Mouse (Mus musculus) heart, embryonic 12.5 days (tissue): Measurements from ENCODE around the gene Gfod1. TPM values are rescaled to one million over a fixed set of nuclear protein-coding genes. Genes with fewer than 3 reads are reported as not detected.
A peak's percentile ranks its signal among the peaks of the same experiment; 100 is the strongest.

Source experiments
- ATAC-seq: fragments of 200-750 bp; cut with Nextera tagmentation; 2 replicates; pipeline ENCODE4 v1.8.0; 2017; ENCODE audit warnings: moderate TSS enrichment, moderate library complexity; ENCODE audit not compliant: insufficient number of reproducible peaks, low FRiP score
- H3K27ac ChIP-seq: fragments of 300-500 bp; sonication (generic); 2 replicates; pipeline ENCODE4 v1.5.1; 2016; ENCODE audit warnings: mild to moderate bottlenecking, moderate library complexity; ENCODE audit not compliant: poor library complexity, severe bottlenecking
- H3K27me3 ChIP-seq: fragments of 300-500 bp; sonication (generic); replicated peaks from 2 replicates; pipeline ENCODE4 v1.6.1; 2016; ENCODE audit warnings: mild to moderate bottlenecking, moderate library complexity
- H3K36me3 ChIP-seq: fragments of 300-500 bp; sonication (generic); 2 replicates; pipeline ENCODE4 v1.6.1; 2016; ENCODE audit warnings: mild to moderate bottlenecking, moderate library complexity
- H3K4me1 ChIP-seq: fragments of 300-500 bp; sonication (generic); replicated peaks from 2 replicates; pipeline ENCODE4 v1.6.1; 2016; ENCODE audit warnings: mild to moderate bottlenecking
- H3K4me2 ChIP-seq: fragments of 300-500 bp; sonication (generic); 2 replicates; pipeline ENCODE4 v1.6.1; 2016; ENCODE audit warnings: mild to moderate bottlenecking, moderate library complexity
- H3K4me3 ChIP-seq: fragments of 300-500 bp; sonication (generic); 2 replicates; pipeline ENCODE4 v1.5.1; 2016; ENCODE audit warnings: mild to moderate bottlenecking
- H3K9ac ChIP-seq: fragments of 300-500 bp; sonication (generic); 2 replicates; pipeline ENCODE4 v1.6.1; 2016; ENCODE audit warnings: mild to moderate bottlenecking, moderate library complexity
- H3K9me3 ChIP-seq: fragments of 300-500 bp; sonication (generic); replicated peaks from 2 replicates; pipeline ENCODE4 v1.6.1; 2016; ENCODE audit warnings: mild to moderate bottlenecking, moderate library complexity
- WGBS: fragments of 180-500 bp; shearing (Covaris S2); methylation state at CpG from one replicate; pipeline ENCODE4 v1.1.7; 2016; 5-methylcytosine and 5-hydroxymethylcytosine counted together
- polyA plus RNA-seq: library from polyadenylated mRNA; unstranded; fragments of >200 nt; fragmentation: Nextera tagmentation; extraction: Ambion mirVana; gene quantifications from 2 replicates; pipeline ENCODE4 v1.2.1, GENCODE M21; 2016

Gfod1 gene
- polyA plus RNA-seq, 1 experiment from 2014 or later, result 0.98 TPM

GRCm38 (mm10) chr13:43262114-43262739 lies 41.7 kb downstream of the Gfod1 start:
- no peaks in the 10 kb centered on the region for H3K27me3 ChIP-seq
- ATAC-seq, result no peak
- H3K4me3 ChIP-seq, result no peak overlapping the region
- no peaks in the 10 kb centered on the region for H3K36me3 ChIP-seq
- peaks cover 48% of the 10 kb centered on the region for H3K4me1 ChIP-seq
- H3K9me3 ChIP-seq, result no peaks in the 10 kb centered on the region
- 77% methylated on average over 11 of the region's 11 CpGs for WGBS
- H3K4me2 ChIP-seq, result no peak overlapping the region
- peak overlapping the region; percentile 19; the same call in 1 of the 2 replicates for H3K27ac ChIP-seq
- no peak overlapping the region for H3K9ac ChIP-seq

- Histone ChIP-seq H3K4me3 (no peak overlapping the region), H3K27ac (no peak overlapping the region), H3K27me3 (no peaks in the 10 kb centered on the region), H3K9ac (no peak overlapping the region), H3K4me1 (peaks cover 48% of the 10 kb centered on the region), H3K36me3 (no peaks in the 10 kb centered on the region), H3K4me2 (no peak overlapping the region), H3K9me3 (no peaks in the 10 kb centered on the region)
- ATAC-seq, result peak; percentile 90
- WGBS, result 65% methylated on average over 3 of the region's 3 CpGs
Observed at GRCm38 (mm10) chr13:43261287-43261686, 42.7 kb downstream of the Gfod1 start.

GRCm38 (mm10) chr13:43260731-43261130 lies 43.2 kb downstream of the Gfod1 start:
- no peaks in the 10 kb centered on the region for H3K27me3 ChIP-seq
- peak; percentile 51; the same call in 1 of the 2 replicates for ATAC-seq
- H3K9ac ChIP-seq, result no peak overlapping the region
- peaks cover 47% of the 10 kb centered on the region for H3K4me1 ChIP-seq
- H3K4me3 ChIP-seq, result no peak overlapping the region
- H3K27ac ChIP-seq, result no peak overlapping the region
- H3K4me2 ChIP-seq, result no peak overlapping the region
- WGBS, result 53% methylated on average over 6 of the region's 6 CpGs
- H3K36me3 ChIP-seq, result no peaks in the 10 kb centered on the region
- H3K9me3 ChIP-seq, result no peaks in the 10 kb centered on the region

GRCm38 (mm10) chr13:43256447-43256846 lies 47.5 kb downstream of the Gfod1 start:
- WGBS, result 89% methylated on average over 2 of the region's 2 CpGs
- Histone ChIP-seq H3K9me3 (no peaks in the 10 kb centered on the region), H3K36me3 (no peaks in the 10 kb centered on the region), H3K27me3 (no peaks in the 10 kb centered on the region), H3K4me3 (no peak overlapping the region), H3K27ac (no peak overlapping the region), H3K9ac (no peak overlapping the region), H3K4me2 (no peak overlapping the region), H3K4me1 (peaks cover 42% of the 10 kb centered on the region)
- ATAC-seq, result no peak

GRCm38 (mm10) chr13:43253526-43253925 lies 50.4 kb downstream of the Gfod1 start:
- Histone ChIP-seq H3K4me3 (no peak overlapping the region), H3K9me3 (no peaks in the 10 kb centered on the region), H3K4me1 (peaks cover 44% of the 10 kb centered on the region), H3K36me3 (no peaks in the 10 kb centered on the region), H3K4me2 (no peak overlapping the region), H3K9ac (no peak overlapping the region), H3K27me3 (no peaks in the 10 kb centered on the region), H3K27ac (peak overlapping the region; percentile 15)
- whole genome bisulfite sequencing, result 26% methylated on average over 5 of the region's 5 CpGs
- no peak for ATAC-seq

- Histone ChIP-seq H3K27ac (no peak overlapping the region), H3K9ac (no peak overlapping the region), H3K27me3 (no peaks in the 10 kb centered on the region), H3K36me3 (peaks cover 4% of the 10 kb centered on the region; the same call in 1 of the 2 replicates), H3K9me3 (no peaks in the 10 kb centered on the region), H3K4me3 (no peak overlapping the region), H3K4me2 (no peak overlapping the region), H3K4me1 (peaks cover 36% of the 10 kb centered on the region)
- ATAC-seq, result no peak
- 86% methylated on average over 8 of the region's 8 CpGs for WGBS
Observed at GRCm38 (mm10) chr13:43252105-43252790, 51.7 kb downstream of the Gfod1 start.

- no peaks in the 10 kb centered on the region for H3K27me3 ChIP-seq
- H3K9me3 ChIP-seq, result no peaks in the 10 kb centered on the region
- 84% methylated on average over 12 of the region's 12 CpGs for WGBS
- H3K36me3 ChIP-seq, result peaks cover 9% of the 10 kb centered on the region; the same call in 1 of the 2 replicates
- ATAC-seq, result no peak
- H3K4me2 ChIP-seq, result no peak overlapping the region
- H3K4me1 ChIP-seq, result peaks cover 36% of the 10 kb centered on the region
- H3K27ac ChIP-seq, result no peak overlapping the region
- H3K4me3 ChIP-seq, result no peak overlapping the region
- no peak overlapping the region for H3K9ac ChIP-seq
Observed at GRCm38 (mm10) chr13:43251391-43251790, 52.6 kb downstream of the Gfod1 start.

GRCm38 (mm10) chr13:43250653-43251052 lies 53.3 kb downstream of the Gfod1 start:
- no peak for ATAC-seq
- Histone ChIP-seq H3K4me3 (no peak overlapping the region), H3K4me1 (peaks cover 36% of the 10 kb centered on the region), H3K36me3 (peaks cover 9% of the 10 kb centered on the region; the same call in 1 of the 2 replicates), H3K9me3 (no peaks in the 10 kb centered on the region), H3K9ac (no peak overlapping the region), H3K4me2 (no peak overlapping the region), H3K27me3 (no peaks in the 10 kb centered on the region), H3K27ac (no peak overlapping the region)
- 64% methylated on average over 6 of the region's 6 CpGs for WGBS

- H3K27me3 ChIP-seq, result no peaks in the 10 kb centered on the region
- 84% methylated on average over 9 of the region's 9 CpGs for WGBS
- peaks cover 9% of the 10 kb centered on the region; the same call in 1 of the 2 replicates for H3K36me3 ChIP-seq
- H3K4me1 ChIP-seq, result peaks cover 35% of the 10 kb centered on the region
- no peak overlapping the region for H3K9ac ChIP-seq
- ATAC-seq, result no peak
- no peak overlapping the region for H3K4me2 ChIP-seq
- no peak overlapping the region for H3K27ac ChIP-seq
- H3K4me3 ChIP-seq, result no peak overlapping the region
- H3K9me3 ChIP-seq, result no peaks in the 10 kb centered on the region
Observed at GRCm38 (mm10) chr13:43250106-43250505, 53.9 kb downstream of the Gfod1 start.

- WGBS, result 80% methylated on average over 6 of the region's 6 CpGs
- ATAC-seq, result no peak
- Histone ChIP-seq H3K9ac (no peak overlapping the region), H3K4me3 (no peak overlapping the region), H3K36me3 (peaks cover 9% of the 10 kb centered on the region; the same call in 1 of the 2 replicates), H3K9me3 (no peaks in the 10 kb centered on the region), H3K27me3 (no peaks in the 10 kb centered on the region), H3K4me1 (peaks cover 38% of the 10 kb centered on the region), H3K27ac (no peak overlapping the region), H3K4me2 (no peak overlapping the region)
Observed at GRCm38 (mm10) chr13:43248381-43248780, 55.6 kb downstream of the Gfod1 start.

- Histone ChIP-seq H3K27me3 (no peaks in the 10 kb centered on the region), H3K4me2 (no peak overlapping the region), H3K9ac (no peak overlapping the region), H3K4me1 (peaks cover 43% of the 10 kb centered on the region), H3K27ac (no peak overlapping the region), H3K36me3 (peaks cover 9% of the 10 kb centered on the region; the same call in 1 of the 2 replicates), H3K4me3 (no peak overlapping the region), H3K9me3 (no peaks in the 10 kb centered on the region)
- ATAC-seq, result no peak
- 89% methylated on average over 4 of the region's 4 CpGs for WGBS
Observed at GRCm38 (mm10) chr13:43246876-43247275, 57.1 kb downstream of the Gfod1 start.
